8 mouse cellular contexts compared by ENCODE assay signal in the genomic region with DNA sequence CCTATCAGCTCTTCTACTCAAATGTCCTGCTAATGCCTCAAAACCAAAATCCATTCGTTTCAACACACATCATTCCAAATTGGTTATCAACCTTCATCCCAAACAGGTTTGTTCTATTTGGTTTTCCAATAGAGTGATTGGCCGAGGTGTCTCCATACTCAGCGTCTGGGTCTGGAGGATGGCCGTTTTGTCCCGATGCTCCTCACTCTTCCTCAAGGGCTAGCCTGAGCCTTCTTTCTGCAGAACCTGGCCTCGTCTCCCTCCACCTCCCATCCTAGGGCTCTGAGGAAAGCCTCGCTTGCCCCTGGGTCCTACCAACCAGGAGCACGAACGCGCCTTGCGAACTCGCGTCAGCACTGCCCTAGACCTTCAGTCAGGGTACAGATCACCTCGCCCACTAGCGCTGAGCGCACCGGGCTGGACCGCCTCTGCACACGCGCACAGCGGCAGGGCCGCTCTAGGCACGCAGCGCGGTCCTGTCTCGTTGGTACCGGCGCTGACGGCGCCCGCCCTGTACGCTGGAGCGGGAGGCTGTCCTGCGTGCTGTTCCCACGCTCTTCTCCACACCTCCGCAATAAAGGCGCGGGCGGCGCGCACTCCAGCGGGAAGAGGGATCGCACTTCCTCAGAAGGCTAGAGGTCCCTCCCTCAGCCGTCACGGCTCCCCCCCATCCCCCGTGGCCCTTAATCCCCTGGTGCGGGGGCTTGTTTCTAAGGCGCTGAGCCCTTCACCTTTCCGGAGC.
DNase-seq lines count a peak whose midpoint lies in the region; ATAC-seq lines count a peak whose summit lies in the region.

No protein-coding gene starts in this region.

- intact Hi-C loops in left cerebral cortex, postnatal 10 days (cut with DNase I) = loop anchor here (5.0 kb wide), 1 partner anchor 190 kb away; a partner anchor contains a TSS

- ATAC-seq in inflammation-experienced regulatory T-cells, adult 6 months = peak; percentile 94
- peak; percentile 97 for ATAC-seq in megakaryocyte-erythroid progenitor cell, adult 5-6 weeks (replicated peaks; ENCODE audit: low FRiP score, low TSS enrichment, poor library complexity, severe bottlenecking)

- peak; percentile 77 for DNase-seq in adipocyte (ENCODE audit: low spot score)
- DNase-seq in embryo, embryonic 10 days (ENCODE audit: low spot score) = peak; percentile 96
- DNase-seq in gastrocnemius, postnatal 10 days = peak; percentile 77
- peak; percentile 85 to 93 for DNase-seq in left cerebral cortex, postnatal 10 days (ENCODE audit: extremely low spot score in 1 of 2, low spot score in 2 of 2)
- peak; percentile 92 for DNase-seq in right cerebral cortex, postnatal 25 days
- DNase-seq in urinary bladder, postnatal 4 days (ENCODE audit: low spot score in 2 of 2) = peak; percentile 82 to 86

Comparison
In these comparisons a context has a peak if more than half of its experiments do, and no peak if none do; other contexts are left out.
1. Peak in every context shown above with its lines: DNase-seq and ATAC-seq.